Mouse (Mus musculus): ENCODE data around the gene Casp4.

Casp4 gene

DNA sequence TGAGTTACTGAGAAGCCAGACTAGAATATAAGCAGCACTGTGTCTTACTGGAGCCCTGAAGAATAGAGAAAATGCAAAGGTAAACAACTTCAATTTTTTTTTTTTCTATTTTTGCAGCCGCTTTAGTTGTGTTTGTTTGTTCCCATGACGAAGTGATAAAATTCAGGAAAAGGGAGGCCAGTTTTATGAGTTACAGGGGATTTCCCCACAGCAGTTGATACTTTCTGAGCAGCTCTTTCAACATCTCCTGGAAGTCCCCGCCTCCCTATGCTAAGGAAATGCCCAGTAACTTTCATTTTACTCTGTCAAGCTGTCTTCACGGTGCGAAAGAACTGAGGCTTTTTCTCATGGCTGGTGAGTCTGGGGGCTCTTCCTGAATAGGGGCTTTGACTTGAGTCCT is at the start of gene Casp4:
Casp4 (plus strand) TSS at position 268 of the 400 bp plus-strand sequence.
- DNase-seq (ENCODE audit: low read depth, low spot score) = peak; percentile 9

DNA sequence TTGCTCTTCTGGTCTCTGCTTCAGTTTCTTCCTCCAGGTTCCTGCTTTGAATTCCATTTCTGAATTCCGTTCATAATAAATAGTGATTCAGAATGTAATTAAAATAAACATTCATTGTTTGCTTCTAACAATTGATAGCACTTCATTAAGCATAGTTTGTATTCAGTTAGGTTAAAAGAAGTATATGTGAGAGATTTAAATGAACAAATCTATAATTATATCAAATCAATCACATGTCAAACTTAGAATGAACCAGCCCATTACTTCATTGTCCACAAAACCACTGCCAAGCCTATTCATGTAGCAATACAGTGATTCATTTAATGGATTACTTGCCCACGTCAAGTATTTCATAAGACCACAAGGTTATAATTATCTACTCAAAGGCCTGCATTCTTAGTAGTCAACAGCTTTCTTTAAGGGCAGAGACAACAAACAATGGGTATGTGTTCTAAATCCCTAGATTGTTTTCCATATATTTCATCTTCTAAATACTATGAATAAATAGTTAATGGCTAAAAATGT is 44.6 kb upstream of the Casp4 start:
- no peak for DNase-seq (ENCODE audit: low read depth, low spot score)

DNA sequence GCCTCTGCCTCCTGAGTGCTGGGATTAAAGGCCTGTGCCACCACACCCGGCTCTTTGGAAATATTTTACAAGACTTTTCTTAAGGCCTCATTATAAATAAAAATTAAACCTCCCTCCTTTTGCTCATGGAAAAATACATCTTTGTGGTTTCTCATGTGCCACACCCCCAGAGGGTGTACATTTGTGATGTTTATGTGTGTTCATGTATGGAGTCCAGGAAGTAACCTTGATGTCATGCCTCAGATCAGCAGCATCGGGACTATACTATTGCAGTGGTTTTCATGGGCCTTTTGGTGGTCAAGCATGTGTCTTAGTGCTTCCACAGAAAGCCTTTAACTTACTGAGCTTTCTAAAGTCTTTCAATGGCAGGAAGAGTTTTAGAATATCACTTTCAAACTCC is 38.4 kb upstream of the Casp4 start:
- DNase-seq (ENCODE audit: low read depth, low spot score) = no peak

DNA sequence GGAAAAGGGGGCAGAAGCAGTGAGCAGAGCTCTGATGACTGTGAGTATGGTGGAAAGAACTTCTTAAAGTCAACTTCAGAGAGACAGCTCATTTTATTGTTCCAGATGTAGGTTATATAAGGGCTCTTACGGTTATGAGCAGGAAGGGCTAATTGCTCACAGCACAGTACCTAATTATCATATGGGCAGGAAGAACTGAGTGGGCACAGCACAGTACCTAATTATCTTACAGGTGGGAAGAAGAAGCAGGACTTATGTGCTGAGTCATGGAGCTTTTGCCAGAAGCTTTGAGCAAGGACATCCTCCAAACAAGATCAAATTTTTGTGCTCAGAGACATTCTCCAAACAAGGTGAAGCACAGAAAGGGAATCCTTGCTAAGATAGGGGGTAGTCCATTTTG is 37.7 kb upstream of the Casp4 start:
- peak; percentile 18 for DNase-seq (ENCODE audit: low read depth, low spot score)

DNA sequence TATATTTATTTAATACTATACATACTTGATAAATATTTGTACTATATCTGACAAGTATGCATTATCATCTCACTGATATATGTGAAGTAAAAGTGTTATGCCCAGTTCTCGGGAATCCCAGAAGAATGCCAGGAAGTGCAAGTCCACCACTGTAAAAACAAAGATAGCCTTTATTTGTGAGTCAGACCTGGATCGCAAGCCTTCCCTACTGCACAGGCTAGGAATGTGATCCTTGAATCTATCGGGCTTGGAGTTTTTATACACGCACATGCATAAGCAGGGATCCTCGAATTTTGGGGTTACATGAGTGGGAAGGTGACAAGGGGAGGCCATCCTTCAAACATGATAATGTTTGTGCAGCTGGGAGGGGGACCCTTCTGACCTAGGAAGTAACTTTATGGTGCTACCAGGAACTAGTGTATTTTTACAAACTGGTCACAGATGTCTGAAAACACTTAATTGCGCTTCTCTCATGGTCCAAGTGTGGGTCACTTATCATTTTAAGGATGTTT is 37.2 kb upstream of the Casp4 start:
- DNase-seq (ENCODE audit: low read depth, low spot score) = no peak

DNA sequence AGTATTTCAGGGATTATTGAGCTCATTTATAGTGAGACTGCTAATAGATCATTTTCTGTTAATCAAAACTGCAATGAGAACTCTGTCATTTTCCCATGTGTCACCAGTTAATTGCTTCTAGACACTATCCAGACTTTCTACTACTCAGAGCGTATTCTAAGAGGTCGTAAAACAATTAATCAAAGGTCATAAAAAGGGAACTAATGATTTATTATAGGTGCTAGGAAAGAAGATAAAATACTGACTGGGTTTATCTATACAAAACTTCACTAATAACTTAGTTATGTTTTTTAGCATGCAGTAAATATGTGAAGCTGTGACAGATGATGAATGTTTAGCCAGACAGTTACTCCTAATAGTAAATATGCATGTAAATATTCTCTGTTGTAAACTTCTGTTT is 22.6 kb upstream of the Casp4 start:
- DNase-seq (ENCODE audit: low read depth, low spot score) = peak; percentile 8

DNA sequence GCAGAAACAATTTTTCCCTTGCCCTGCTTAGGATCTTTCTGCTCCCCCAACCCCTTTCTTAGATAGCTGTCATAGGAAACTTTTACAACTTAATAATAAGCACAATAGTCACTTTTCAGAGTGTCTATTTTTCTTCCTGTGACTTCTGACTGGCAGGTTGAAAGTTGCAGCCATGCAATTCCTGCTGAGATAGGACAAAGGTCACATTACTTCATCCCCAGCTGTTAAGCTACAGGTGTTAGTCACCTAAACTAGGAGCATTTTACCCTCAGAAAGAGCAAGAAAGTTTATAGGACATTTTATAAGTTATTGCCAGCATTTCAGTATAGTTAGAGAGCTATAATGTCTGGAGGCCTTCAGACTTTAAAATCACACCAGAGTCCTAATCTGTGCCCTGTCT is 22.0 kb upstream of the Casp4 start:
- peak; percentile 12 for DNase-seq (ENCODE audit: low read depth, low spot score)

DNA sequence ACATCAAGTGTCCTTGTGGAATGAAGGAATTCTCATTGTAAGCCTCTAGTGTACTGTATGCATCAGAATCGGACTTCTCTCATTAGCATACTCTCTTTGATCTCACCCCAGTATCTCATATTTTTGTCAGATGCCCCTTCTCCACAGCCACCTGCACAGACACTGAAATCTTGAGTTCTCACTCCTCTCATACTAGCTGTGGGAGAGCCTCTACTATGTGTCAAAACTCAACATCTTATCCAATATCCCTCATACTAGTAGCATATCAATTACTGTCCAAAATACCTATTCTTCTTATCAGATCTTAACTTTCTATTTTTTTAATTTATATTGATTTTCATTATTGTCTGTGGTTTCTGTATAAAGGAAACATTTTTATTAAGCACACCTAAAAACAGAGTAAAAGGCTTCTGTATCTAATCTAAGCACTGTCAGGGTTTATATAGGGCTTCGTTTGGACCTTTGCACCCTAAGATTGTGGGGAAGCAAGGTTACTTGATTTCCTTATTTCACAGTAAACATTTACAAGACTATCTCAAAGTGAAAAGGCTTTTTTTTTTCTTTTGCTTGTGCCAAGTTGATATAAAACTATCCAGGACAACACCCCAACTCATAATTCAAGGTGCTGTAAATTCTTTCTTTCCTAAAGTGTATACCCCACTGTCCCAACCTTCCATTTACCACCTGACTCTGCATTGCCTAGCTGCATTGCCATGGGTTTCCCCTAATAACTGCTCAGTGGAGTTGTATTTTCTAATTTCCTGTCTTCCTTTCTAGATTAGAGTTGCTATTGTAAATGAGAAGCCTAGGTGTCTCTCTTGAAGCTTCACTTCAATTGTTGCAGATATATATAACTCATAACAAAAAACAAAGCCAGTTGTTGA is 12.0 kb upstream of the Casp4 start:
- DNase-seq (ENCODE audit: low read depth, low spot score) = no peak

DNA sequence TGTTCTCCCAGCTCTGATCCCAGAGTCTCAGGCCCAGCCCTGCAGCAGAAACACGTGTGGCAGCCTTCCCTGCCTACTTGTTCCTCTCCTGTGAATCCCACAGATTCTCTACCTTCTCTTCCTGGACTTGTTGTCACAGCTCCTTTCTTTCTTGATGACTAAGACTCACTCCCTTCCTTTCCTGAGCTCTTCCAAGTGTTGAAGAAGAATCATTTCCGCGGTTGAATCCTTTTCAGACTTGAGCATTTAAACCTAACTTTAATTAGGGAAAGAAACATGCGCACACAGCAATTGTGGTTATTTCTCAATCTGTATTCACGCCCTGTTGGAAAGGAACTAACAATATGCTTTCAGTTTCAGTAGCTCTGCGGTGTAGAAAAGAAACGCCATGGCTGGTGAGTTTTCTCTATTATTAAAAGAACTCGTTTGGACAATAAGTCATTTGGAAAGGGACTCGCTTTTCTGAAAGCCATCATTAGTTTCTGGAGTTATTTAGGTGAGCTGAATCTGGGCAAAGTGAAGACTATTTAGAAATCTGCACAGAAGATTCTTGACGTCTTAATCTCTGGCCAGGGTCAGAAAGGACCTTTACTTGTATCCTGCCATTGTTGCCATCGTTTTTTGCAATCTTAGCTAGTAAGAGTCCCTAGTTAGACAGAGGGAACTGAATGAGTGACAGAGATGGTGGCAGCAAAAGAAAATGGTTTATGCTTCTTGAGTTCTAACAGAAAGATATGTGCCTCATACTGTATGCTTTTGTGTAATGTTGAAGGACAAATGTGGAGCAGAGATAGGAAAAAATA is 10.1 kb upstream of the Casp4 start, which contains the start of gene Casp1:
Casp1 (plus strand) TSS at position 189 of the 803 bp plus-strand sequence.
- no peak for DNase-seq (ENCODE audit: low read depth, low spot score)

DNA sequence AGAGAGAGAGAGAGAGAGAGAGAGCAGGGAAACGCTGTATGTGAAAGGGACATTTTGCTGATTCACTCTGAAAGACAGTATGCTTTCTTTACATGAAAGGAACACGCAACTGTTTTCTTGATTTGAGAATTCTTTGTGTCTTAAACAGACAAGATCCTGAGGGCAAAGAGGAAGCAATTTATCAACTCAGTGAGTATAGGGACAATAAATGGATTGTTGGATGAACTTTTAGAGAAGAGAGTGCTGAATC is 9.6 kb upstream of the Casp4 start:
- DNase-seq (ENCODE audit: low read depth, low spot score) = no peak

DNA sequence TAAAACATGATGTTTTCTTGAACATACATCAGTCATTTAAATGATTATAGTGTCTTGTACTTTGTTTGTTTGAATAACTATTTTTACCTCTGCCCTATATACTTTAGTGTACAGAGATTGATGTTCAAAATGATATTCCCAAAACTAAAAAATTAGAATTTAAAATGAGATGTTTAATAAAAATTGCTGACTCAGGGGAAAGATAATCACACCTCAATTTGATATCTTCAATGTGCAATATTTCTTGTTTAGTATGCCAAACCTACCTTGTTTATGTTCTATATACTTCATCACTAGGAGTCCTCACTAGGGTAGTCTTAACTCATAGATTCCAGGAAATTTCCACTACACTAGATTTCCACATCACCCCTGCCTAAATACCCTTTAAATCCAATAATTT is 1.5 kb downstream of the Casp4 start:
- DNase-seq (ENCODE audit: low read depth, low spot score) = no peak

DNA sequence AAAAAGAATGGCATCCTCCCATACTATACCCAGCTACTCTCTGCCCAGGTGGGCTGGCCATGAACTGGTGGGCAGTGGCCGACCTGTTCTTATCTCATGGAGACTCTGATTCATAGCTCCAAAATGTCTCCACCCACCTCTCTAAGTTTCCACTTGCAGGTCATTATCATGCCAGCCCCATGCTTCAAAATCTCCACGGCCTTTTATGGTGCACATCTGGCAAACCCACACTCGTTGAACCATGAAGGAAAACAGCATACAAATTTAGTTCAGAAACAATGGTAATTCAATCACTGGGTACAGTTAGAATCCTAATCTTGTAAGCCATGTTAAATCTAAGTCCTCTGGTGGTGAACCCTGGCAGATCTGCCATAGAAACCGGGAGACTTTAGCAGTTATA is 2.8 kb downstream of the Casp4 start:
- no peak for DNase-seq (ENCODE audit: low read depth, low spot score)

DNA sequence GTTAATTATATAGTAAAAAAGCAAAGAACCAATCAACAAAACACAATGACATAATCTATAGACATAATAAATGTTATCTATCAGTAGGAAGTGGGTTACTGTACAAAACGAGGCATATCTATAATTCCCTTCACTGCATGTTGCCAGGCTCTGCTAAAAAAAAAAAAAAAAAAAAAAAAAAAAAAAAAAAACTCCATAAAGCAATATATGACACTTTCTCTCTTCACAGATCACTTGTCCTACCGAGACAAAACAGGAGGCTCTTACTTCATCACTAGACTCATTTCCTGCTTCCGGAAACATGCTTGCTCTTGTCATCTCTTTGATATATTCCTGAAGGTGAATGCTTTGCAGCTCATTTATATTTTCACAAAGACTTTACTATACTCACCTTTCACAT is 19.6 kb downstream of the Casp4 start:
- DNase-seq (ENCODE audit: low read depth, low spot score) = no peak

DNA sequence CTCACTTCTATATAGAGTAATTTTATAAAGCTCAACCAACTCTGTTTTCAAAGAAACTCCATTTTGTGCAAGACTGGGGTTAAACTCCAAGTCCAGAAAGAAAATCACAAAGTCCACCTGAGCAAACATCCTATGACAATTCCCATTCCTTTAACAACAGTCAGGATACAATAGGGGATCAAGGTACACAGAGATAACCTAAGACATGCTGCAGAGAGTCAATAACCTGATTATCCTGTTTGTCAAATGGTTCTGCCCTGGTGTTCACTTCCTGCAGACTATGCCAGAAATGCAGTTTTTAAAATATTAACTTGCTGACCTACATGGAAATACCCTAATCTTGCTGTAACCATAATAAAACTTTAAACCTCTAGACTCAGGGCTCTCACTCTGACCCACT is 23.8 kb downstream of the Casp4 start:
- no peak for DNase-seq (ENCODE audit: low read depth, low spot score)

DNA sequence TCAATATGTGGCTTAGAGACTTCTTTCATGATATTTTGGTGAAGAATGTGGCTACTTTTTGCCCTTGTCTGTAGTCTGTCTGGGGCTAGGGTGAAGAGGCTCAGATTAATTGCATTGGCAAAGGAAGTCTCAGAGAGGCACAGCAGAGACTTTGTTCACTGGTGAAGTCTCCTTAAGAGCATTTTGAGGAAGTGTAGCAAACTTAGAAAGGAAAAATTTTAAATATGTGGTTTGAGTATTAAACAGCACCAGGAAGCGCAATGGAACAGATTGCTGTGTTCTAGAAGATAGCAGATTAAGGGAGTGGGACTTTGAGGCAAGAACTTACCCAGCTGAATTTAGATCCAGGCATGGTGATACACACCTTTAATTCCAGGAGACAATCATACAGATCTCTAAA is 24.8 kb downstream of the Casp4 start:
- no peak for DNase-seq (ENCODE audit: low read depth, low spot score)

DNA sequence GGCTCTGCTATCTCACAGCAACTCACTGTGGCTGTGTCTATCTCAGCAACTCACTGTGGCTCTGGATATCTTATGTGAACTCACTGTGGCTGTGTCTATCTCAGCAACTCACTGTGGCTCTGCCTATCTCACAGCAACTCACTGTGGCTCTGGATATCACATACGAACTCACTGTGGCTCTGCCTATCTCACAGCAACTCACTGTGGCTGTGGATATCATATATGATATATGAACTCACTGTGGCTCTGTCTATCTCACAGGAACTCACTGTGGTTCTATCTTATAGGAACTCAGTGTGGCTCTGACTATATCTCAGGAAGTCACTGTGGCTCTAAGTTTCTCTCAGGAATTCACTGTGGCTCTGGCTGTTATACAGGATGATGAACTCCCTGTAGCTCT is 34.5 kb downstream of the Casp4 start:
- DNase-seq (ENCODE audit: low read depth, low spot score) = no peak

DNA sequence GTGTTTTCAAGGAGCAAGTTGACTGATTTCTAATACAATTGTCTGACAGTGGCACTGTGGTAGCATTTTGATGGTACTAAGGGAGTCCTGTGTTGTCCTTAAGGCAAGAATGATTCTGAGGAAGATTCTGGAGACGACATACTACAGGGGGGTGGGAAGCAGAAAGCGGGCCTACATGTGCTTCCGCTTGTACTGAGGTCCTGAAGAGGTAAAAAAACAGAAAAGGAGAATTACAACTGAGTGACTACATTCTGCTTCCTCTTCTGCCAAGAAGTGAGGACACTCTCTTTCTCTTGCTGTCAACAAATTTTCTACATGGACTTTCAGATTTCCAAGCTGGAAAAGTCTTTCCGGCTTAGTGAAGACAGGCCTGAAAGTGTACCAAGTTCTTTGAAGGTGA is 35.5 kb downstream of the Casp4 start:
- DNase-seq (ENCODE audit: low read depth, low spot score) = no peak

DNA sequence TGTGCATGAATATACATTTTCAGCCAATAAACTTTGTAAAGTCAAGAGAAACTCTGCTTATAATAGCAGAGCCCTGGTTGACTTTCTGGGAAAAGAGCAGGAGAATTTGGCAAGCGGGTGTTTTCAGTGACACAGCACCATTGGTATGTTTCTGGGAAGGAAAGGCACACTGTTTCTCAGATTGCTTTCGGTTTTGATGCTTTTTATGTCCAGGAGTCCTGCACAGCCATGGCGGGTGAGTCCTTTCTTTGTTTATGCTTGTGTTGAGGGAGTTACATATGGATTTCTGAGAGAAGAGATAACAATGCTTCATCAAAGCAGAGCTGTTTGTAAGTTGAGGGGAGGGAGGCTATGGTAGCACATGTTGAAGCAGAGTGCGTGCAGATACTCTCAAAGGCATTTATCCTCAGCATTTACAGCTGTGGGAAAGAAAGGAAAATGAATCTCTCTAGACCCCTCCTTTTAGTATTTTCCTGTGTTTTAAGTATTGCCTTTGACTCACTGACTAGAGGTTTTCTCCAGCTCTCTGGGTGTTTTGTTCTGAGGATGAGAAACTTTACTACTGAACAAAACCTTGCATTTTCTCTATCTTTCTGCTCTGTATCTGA is 36.8 kb downstream of the Casp4 start, which contains the start of gene Casp12:
Casp12 (plus strand) TSS at position 140 of the 608 bp plus-strand sequence.
- DNase-seq (ENCODE audit: low read depth, low spot score) = no peak

DNA sequence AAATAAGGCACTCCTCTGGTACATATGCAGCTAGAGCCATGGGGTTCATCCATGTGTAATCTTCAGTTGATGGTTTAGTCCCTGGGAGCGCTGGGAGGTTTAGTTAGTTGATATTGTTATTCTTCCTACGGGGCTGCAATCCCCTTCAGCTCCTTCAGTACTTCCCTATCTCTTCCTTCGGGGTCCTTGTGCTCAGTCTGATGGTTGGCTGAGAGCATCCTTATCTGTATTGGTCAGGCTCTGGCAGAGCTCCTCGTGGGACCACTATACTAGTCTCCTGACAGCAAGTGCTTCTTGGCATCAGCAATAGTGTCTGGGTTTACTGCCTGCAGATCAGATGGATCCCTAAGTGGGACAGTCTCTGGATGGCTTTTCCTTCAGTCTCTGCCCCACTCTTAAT is 38.8 kb downstream of the Casp4 start:
- DNase-seq (ENCODE audit: low read depth, low spot score) = no peak

DNA sequence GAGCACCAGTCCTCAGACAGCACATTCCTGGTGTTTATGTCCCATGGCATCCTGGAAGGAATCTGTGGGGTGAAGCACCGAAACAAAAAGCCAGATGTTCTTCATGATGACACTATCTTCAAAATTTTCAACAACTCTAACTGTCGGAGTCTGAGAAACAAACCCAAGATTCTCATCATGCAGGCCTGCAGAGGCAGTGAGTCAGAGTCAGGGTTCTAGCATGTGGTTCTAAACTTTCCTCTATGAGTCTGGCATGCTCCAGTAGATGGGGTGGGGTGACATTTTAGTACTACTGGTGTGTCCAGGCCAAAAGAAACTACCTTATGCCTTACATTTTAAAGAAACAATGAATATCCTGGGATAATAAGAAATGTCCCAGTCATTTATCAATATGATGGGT is 45.0 kb downstream of the Casp4 start:
- DNase-seq (ENCODE audit: low read depth, low spot score) = no peak

DNA sequence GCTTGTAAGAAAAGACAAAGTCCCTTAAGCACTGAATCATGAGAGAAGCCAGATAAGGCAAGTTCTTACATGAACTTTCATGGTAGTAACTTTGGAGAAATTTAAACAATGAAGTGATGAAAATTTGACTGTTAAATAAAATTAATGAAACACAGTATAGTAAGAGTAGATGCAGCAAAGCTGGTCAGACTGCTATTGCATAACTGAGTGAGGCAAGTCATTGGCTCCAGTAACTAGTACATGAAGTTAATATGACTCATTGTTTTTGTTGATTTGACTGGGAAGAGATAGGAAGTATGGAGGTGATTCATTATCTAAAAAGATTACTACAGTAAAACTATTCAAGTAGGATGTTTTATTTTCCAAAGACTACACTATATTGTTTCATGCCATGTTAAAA is 48.2 kb downstream of the Casp4 start:
- no peak for DNase-seq (ENCODE audit: low read depth, low spot score)
